Mouse (Mus musculus) lung, embryonic 16.5 days (tissue): Measurements from ENCODE around the gene Tmc2. TPM values are rescaled to one million over a fixed set of nuclear protein-coding genes. Genes with fewer than 3 reads are reported as not detected.
A peak's percentile ranks its signal among the peaks of the same experiment; 100 is the strongest.

ENCODE experiments used
- ATAC-seq: fragments of 200-750 bp; cut with Nextera tagmentation; 2 replicates; pipeline ENCODE4 v1.8.0; 2017; ENCODE audit warnings: low read depth, mild to moderate bottlenecking, moderate library complexity
- H3K27ac ChIP-seq: fragments of 300-500 bp; sonication (generic); 2 replicates; pipeline ENCODE4 v1.5.1; 2014; ENCODE audit warnings: mild to moderate bottlenecking, control low read depth, low read length
- H3K27me3 ChIP-seq: fragments of 300-500 bp; sonication (generic); 2 replicates; pipeline ENCODE4 v1.6.1; 2014; ENCODE audit warnings: low read depth, low read length, mixed read lengths; ENCODE audit not compliant: control insufficient read depth, insufficient read depth
- H3K36me3 ChIP-seq: fragments of 300-500 bp; sonication (generic); 2 replicates; pipeline ENCODE4 v1.6.1; 2014; ENCODE audit warnings: low read length; ENCODE audit not compliant: control insufficient read depth, insufficient read depth
- H3K4me1 ChIP-seq: fragments of 300-500 bp; sonication (generic); replicated peaks from 2 replicates; pipeline ENCODE4 v1.6.1; 2014; ENCODE audit warnings: low read length, mixed read lengths; ENCODE audit not compliant: control insufficient read depth, insufficient read depth
- H3K4me2 ChIP-seq: fragments of 300-500 bp; sonication (generic); 2 replicates; pipeline ENCODE4 v1.6.1; 2014; ENCODE audit warnings: low read depth, low read length, control low read depth
- H3K4me3 ChIP-seq: fragments of 300-500 bp; sonication (generic); 2 replicates; pipeline ENCODE4 v1.5.1; 2014; ENCODE audit warnings: mild to moderate bottlenecking, low read length, control low read depth
- H3K9ac ChIP-seq: fragments of 300-500 bp; sonication (generic); 2 replicates; pipeline ENCODE4 v1.6.1; 2014; ENCODE audit warnings: low read length, control low read depth
- H3K9me3 ChIP-seq: fragments of 300-500 bp; sonication (generic); 2 replicates; pipeline ENCODE4 v1.6.1; 2016; ENCODE audit warnings: low read length; ENCODE audit not compliant: control insufficient read depth
- WGBS: fragments of 180-500 bp; shearing (Covaris S2); extraction: QIAGEN DNeasy Blood & Tissue Kit; methylation state at CpG from one replicate; pipeline ENCODE4 v1.1.7; 2014; 5-methylcytosine and 5-hydroxymethylcytosine counted together
- polyA plus RNA-seq: library from polyadenylated mRNA; unstranded; fragments of >200 nt; fragmentation: Nextera tagmentation; extraction: Ambion mirVana; gene quantifications from 2 replicates; pipeline ENCODE4 v1.2.1, GENCODE M21; 2015

Gene Tmc2
- polyA plus RNA-seq, 1 experiment from 2014 or later, result not detected

GRCm38 (mm10) chr2:130291434-130291833 is 96.4 kb downstream of the Tmc2 start:
- ATAC-seq, result 0 out of 2 replicates have a peak, but pooled peaks have one; percentile 13
- Histone ChIP-seq H3K27me3 (peaks cover 27% of the 10 kb centered on the region), H3K9ac (no peak overlapping the region), H3K4me3 (no peak overlapping the region), H3K4me1 (peaks cover 11% of the 10 kb centered on the region; the same call in 1 of the 2 replicates), H3K9me3 (no peaks in the 10 kb centered on the region), H3K27ac (no peak overlapping the region), H3K4me2 (no peak overlapping the region), H3K36me3 (no peaks in the 10 kb centered on the region)
- WGBS, result 4% methylated on average over 8 of the region's 8 CpGs

GRCm38 (mm10) chr2:130293009-130293408 is 98.0 kb downstream of the Tmc2 start:
- 54% methylated on average over 3 of the region's 3 CpGs for WGBS
- Histone ChIP-seq H3K36me3 (no peaks in the 10 kb centered on the region), H3K27ac (no peak overlapping the region), H3K9ac (no peak overlapping the region), H3K4me3 (no peak overlapping the region), H3K27me3 (peaks cover 27% of the 10 kb centered on the region), H3K9me3 (no peaks in the 10 kb centered on the region), H3K4me1 (peaks cover 11% of the 10 kb centered on the region; the same call in 1 of the 2 replicates), H3K4me2 (no peak overlapping the region)
- no peak for ATAC-seq

- no peak overlapping the region for H3K4me2 ChIP-seq
- WGBS, result 5% methylated on average over 4 of the region's 4 CpGs
- no peaks in the 10 kb centered on the region for H3K36me3 ChIP-seq
- H3K9me3 ChIP-seq, result no peaks in the 10 kb centered on the region
- peaks cover 11% of the 10 kb centered on the region; the same call in 1 of the 2 replicates for H3K4me1 ChIP-seq
- ATAC-seq, result no peak
- no peak overlapping the region for H3K4me3 ChIP-seq
- H3K27ac ChIP-seq, result no peak overlapping the region
- peaks cover 27% of the 10 kb centered on the region for H3K27me3 ChIP-seq
- no peak overlapping the region for H3K9ac ChIP-seq
Observed at GRCm38 (mm10) chr2:130293486-130293885, 98.5 kb downstream of the Tmc2 start.

GRCm38 (mm10) chr2:130294218-130294935 is 99.4 kb downstream of the Tmc2 start:
- WGBS, result 6% methylated on average over 20 of the region's 20 CpGs
- Histone ChIP-seq H3K4me1 (peaks cover 11% of the 10 kb centered on the region; the same call in 1 of the 2 replicates), H3K27ac (no peak overlapping the region), H3K36me3 (no peaks in the 10 kb centered on the region), H3K4me2 (peak overlapping the region; percentile 92), H3K27me3 (peaks cover 27% of the 10 kb centered on the region), H3K9me3 (no peaks in the 10 kb centered on the region), H3K9ac (peak overlapping the region; percentile 76), H3K4me3 (peak overlapping the region; percentile 81)
- no peak for ATAC-seq

- no peaks in the 10 kb centered on the region for H3K36me3 ChIP-seq
- H3K9ac ChIP-seq, result peak within 1 kb of the TSS; percentile 76
- peak within 1 kb of the TSS; percentile 81 for H3K4me3 ChIP-seq
- H3K27me3 ChIP-seq, result peaks cover 27% of the 10 kb centered on the region
- H3K27ac ChIP-seq, result 0 out of 2 replicates have a peak within 1 kb of the TSS, but pooled peaks have one; percentile 12
- under 1% methylated on average over 30 of the region's 39 CpGs for WGBS
- ATAC-seq, result peak; percentile 89
- H3K4me1 ChIP-seq, result peaks cover 11% of the 10 kb centered on the region; the same call in 1 of the 2 replicates
- H3K4me2 ChIP-seq, result peak within 1 kb of the TSS; percentile 92
- no peaks in the 10 kb centered on the region for H3K9me3 ChIP-seq
Observed at GRCm38 (mm10) chr2:130294936-130295277, 99.9 kb downstream of the Tmc2 start, which contains the start of gene Ebf4. Ebf4 (plus strand) TSS chr2:130295169.

- WGBS, result under 1% methylated on average over 68 of the region's 99 CpGs
- Histone ChIP-seq H3K36me3 (no peaks in the 10 kb centered on the region), H3K9ac (peak overlapping the region; percentile 76), H3K4me3 (peak overlapping the region; percentile 81), H3K27me3 (peaks cover 27% of the 10 kb centered on the region), H3K27ac (0 out of 2 replicates have a peak overlapping the region, but pooled peaks have one; percentile 12), H3K9me3 (no peaks in the 10 kb centered on the region), H3K4me1 (peaks cover 11% of the 10 kb centered on the region; the same call in 1 of the 2 replicates), H3K4me2 (peak overlapping the region; percentile 92)
- ATAC-seq, result peak; percentile 60
Observed at GRCm38 (mm10) chr2:130295331-130296133, 100.5 kb downstream of the Tmc2 start.

GRCm38 (mm10) chr2:130296134-130296745 is 101.2 kb downstream of the Tmc2 start:
- peak overlapping the region; percentile 81 for H3K4me3 ChIP-seq
- H3K9me3 ChIP-seq, result no peaks in the 10 kb centered on the region
- H3K27ac ChIP-seq, result no peak overlapping the region
- H3K36me3 ChIP-seq, result no peaks in the 10 kb centered on the region
- peaks cover 27% of the 10 kb centered on the region for H3K27me3 ChIP-seq
- 2% methylated on average over 20 of the region's 20 CpGs for WGBS
- peak overlapping the region; percentile 92 for H3K4me2 ChIP-seq
- ATAC-seq, result no peak; the same call in 1 of the 2 replicates
- peak overlapping the region; percentile 76 for H3K9ac ChIP-seq
- peaks cover 11% of the 10 kb centered on the region; the same call in 1 of the 2 replicates for H3K4me1 ChIP-seq

GRCm38 (mm10) chr2:130297580-130297979 is 102.6 kb downstream of the Tmc2 start:
- no peak overlapping the region for H3K27ac ChIP-seq
- no peak for ATAC-seq
- H3K4me3 ChIP-seq, result no peak overlapping the region
- H3K36me3 ChIP-seq, result no peaks in the 10 kb centered on the region
- no peak overlapping the region for H3K9ac ChIP-seq
- peaks cover 26% of the 10 kb centered on the region for H3K27me3 ChIP-seq
- peaks cover 11% of the 10 kb centered on the region; the same call in 1 of the 2 replicates for H3K4me1 ChIP-seq
- WGBS, result 80% methylated on average over 9 of the region's 9 CpGs
- no peaks in the 10 kb centered on the region for H3K9me3 ChIP-seq
- H3K4me2 ChIP-seq, result no peak overlapping the region
